9 mouse cellular contexts compared by ENCODE assay signal in the genomic region with DNA sequence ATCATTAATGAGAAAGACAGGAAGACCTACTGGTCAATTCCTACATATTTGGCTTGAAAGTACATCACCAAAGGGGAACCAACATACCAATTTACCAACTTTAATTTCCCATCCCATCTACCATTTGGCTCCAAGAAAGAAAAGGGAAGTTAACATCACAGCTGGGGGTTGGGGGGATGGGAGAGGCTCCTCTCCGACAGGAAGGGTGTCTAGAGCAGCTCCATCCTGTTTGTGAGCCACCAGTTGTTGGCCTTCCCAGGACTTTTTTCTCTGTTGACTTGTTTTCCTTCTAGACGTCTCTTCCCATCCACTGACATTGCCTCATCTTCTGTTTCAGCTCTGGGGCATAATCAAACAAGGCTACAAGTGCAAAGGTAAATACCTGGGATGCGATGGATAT. TPM values are rescaled to one million over a fixed set of nuclear protein-coding genes. Genes with fewer than 3 reads are reported as not detected.
DNase-seq lines count a peak whose midpoint lies in the region; ATAC-seq lines count a peak whose summit lies in the region.
"Had no signal": no experiment of that assay in that cellular context is flagged by ENCODE, and none has a peak within 500 bp of the region (broad histone marks: within the 10 kb centered on the region; RNA-seq: fewer than 3 reads in every experiment).

No protein-coding gene starts in this region.

- intact Hi-C loops in heart, postnatal 10 days (cut with DNase I) = no loop called here

- peak; percentile 29 to 38 for DNase-seq in kidney, adult 8-10 months
- DNase-seq in kidney, adult 18-20 months = no peak
- peak; percentile 33 for DNase-seq in brain, adult 2 months (ENCODE audit: low read depth, low spot score)
- DNase-seq in heart, postnatal 10 days = peak; percentile 44 to 54
- peak; percentile 31 for DNase-seq in lung, postnatal 14 days
- DNase-seq: cerebellum, adult 9-11 months had no signal

- no peak for ATAC-seq in erythroblast, adult 5-6 weeks (replicated peaks; ENCODE audit: low FRiP score, poor library complexity, severe bottlenecking)
- ATAC-seq in erythroid progenitor cell, adult 5-6 weeks (replicated peaks; ENCODE audit: low FRiP score, poor library complexity, severe bottlenecking) = no peak
- ATAC-seq: inflammation-experienced regulatory T-cells, adult 6 months had no signal

RNA-seq across cellular contexts. Expression of a gene that starts 27.9 kb away (rescaled TPM):
- total RNA-seq in heart, postnatal 10 days (2021) = 10 to 100 TPM; 35.9 to 38.4 TPM
- 2.7 and 3.7 TPM in 2 replicates for total RNA-seq in erythroblast, adult 5-6 weeks (2015; ENCODE audit: low replicate concordance)
- total RNA-seq in erythroblast, adult 5-6 weeks (2017; ENCODE audit: low replicate concordance) = 5.5 and 5.7 TPM in 2 replicates
- total RNA-seq in erythroid progenitor cell, adult 5-6 weeks (2015; ENCODE audit: low replicate concordance) = 7.1 and 9.4 TPM in 2 replicates
- 2.5 and 8.6 TPM in 2 replicates for total RNA-seq in erythroid progenitor cell, adult 5-6 weeks (2017; ENCODE audit: low replicate concordance)
